Mouse (Mus musculus): ENCODE data around the gene Oas1d.
"Not testable (repeated sequence)": the region's sequence is repeated elsewhere in the genome, so short reads cannot be mapped to it uniquely, and the experiment has no call there.

- not testable (repeated sequence) for TF ChIP-seq CTCF (IDR thresholded peaks at IDR 0.05; ENCODE audit: low read depth, low read length); POLR2A (IDR thresholded peaks at IDR 0.05; ENCODE audit: extremely low read depth, insufficient read depth, low read length)
Observed at GRCm38 (mm10) chr5:120924520-120924919, 10.2 kb downstream of the Oas1d start.
